Mouse (Mus musculus) brain, embryonic 14.5 days (tissue): ENCODE results near the gene Cfd.

Experiments used
- CTCF ChIP-seq: fragments of 200-500 bp; IDR thresholded peaks from 2 replicates; pipeline ENCODE4 v1.5.1; 2012; ENCODE audit warnings: inconsistent platforms, mild to moderate bottlenecking, moderate library complexity, borderline replicate concordance; ENCODE audit not compliant: insufficient read depth, insufficient read length; ENCODE audit errors: extremely low read depth
- POLR2A ChIP-seq: fragments of 200-500 bp; IDR thresholded peaks from 2 replicates; pipeline ENCODE4 v1.6.1; 2012; ENCODE audit warnings: mild to moderate bottlenecking, inconsistent platforms, borderline replicate concordance; ENCODE audit not compliant: poor library complexity, insufficient read depth, insufficient read length, severe bottlenecking; ENCODE audit errors: extremely low read depth

DNA sequence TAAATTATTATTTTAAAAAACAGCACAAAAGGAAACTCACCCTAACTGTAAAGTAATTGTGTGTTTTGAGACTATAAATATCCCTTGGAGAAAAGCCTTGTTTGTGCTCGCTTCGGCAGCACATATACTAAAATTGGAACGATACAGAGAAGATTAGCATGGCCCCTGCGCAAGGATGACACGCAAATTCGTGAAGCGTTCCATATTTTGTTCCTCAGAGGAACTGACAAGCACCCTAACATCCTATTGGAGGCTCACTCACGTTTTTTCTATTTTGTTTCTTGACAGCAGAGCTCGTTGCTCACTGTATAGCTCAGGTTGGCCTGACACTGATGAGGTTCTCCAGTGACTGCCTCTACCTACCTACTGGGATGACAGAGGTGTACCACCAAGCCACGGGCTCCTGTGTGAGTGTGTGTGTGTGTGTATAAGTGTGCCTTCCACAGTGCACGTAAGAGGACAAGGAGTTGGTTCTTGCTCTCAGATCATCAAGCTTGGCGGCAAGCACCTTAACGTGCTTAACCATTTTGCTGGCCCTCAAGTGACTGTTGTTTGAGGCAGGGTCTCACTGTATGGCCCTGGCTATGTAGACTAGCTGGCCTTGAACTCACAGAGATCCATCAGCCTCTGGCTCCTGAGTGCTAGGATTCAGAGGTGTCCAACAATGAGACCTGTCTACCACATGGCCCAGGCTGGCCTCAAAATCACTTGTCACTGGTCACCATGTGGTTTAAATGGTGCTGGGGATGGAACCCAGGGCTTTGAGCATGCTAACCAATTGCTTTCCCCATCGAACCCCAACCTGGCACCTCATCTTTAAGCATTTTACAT lies 18.7 kb downstream of the Cfd start:
- TF ChIP-seq CTCF (no peak), POLR2A (no peak)
